Mouse (Mus musculus) olfactory bulb, adult 2 months (tissue): Measurements from ENCODE around the gene Gm7271. TPM values are rescaled to one million over a fixed set of nuclear protein-coding genes. Genes with fewer than 3 reads are reported as not detected.
A peak's percentile ranks its signal among the peaks of the same experiment; 100 is the strongest.

Experiments used
- H3K27ac ChIP-seq: fragments of 200-500 bp; 2 replicates; pipeline ENCODE4 v1.5.1; 2012; ENCODE audit warnings: low read depth, low read length; ENCODE audit not compliant: insufficient read depth
- H3K4me1 ChIP-seq: fragments of 200-500 bp; 2 replicates; pipeline ENCODE4 v1.6.1; 2012; ENCODE audit warnings: low read length; ENCODE audit not compliant: control insufficient read depth, insufficient read depth
- H3K4me3 ChIP-seq: fragments of 200-500 bp; 2 replicates; pipeline ENCODE4 v1.5.1; 2012; ENCODE audit warnings: mild to moderate bottlenecking, low read depth, low read length, moderate library complexity; ENCODE audit not compliant: insufficient read depth
- CTCF ChIP-seq: fragments of 200-500 bp; IDR thresholded peaks from 2 replicates; pipeline ENCODE4 v1.5.1; 2012; ENCODE audit warnings: low read depth, mild to moderate bottlenecking, low read length, moderate library complexity; ENCODE audit not compliant: insufficient read depth
- POLR2A ChIP-seq: fragments of 200-500 bp; IDR thresholded peaks from 2 replicates; pipeline ENCODE4 v1.6.1; 2012; ENCODE audit warnings: mild to moderate bottlenecking, low read depth, low read length, moderate library complexity; ENCODE audit not compliant: insufficient read depth
- WGBS: fragments of 180-500 bp; shearing (Covaris S2); methylation state at CpG from one replicate; pipeline ENCODE4 v1.1.7; 2018; 5-methylcytosine and 5-hydroxymethylcytosine counted together
- polyA plus RNA-seq: library from polyadenylated mRNA; stranded (reverse); fragments of >200 nt; gene quantifications from 2 replicates; pipeline ENCODE4 v1.2.4, GENCODE M21; 2012; ENCODE audit warnings: low replicate concordance; ENCODE audit not compliant: missing spikeins, insufficient read depth, insufficient read length

Gm7271 gene
- polyA plus RNA-seq, 1 experiment: not detected

- Histone ChIP-seq H3K27ac (no peak overlapping the region), H3K4me1 (no peaks in the 10 kb centered on the region), H3K4me3 (no peak overlapping the region)
- 24% methylated on average over 4 of the region's 4 CpGs for WGBS
- TF ChIP-seq POLR2A (no peak), CTCF (no peak)
Observed at GRCm38 (mm10) chr5:76525066-76525465, 41.2 kb downstream of the Gm7271 start.

- no peak overlapping the region for H3K27ac ChIP-seq
- 46% methylated on average over 2 of the region's 2 CpGs for WGBS
- H3K4me3 ChIP-seq: no peak overlapping the region
- no peak for TF ChIP-seq POLR2A
- TF ChIP-seq CTCF: no peak
- H3K4me1 ChIP-seq: no peaks in the 10 kb centered on the region
Observed at GRCm38 (mm10) chr5:76525829-76526228, 42.0 kb downstream of the Gm7271 start.

GRCm38 (mm10) chr5:76529040-76529703 is 45.3 kb downstream of the Gm7271 start, which contains the start of gene Exoc1:
TSS of gene Exoc1 (plus strand) at chr5:76529311.
- WGBS: under 1% methylated on average over 39 of the region's 39 CpGs
- H3K27ac ChIP-seq: no peak within 1 kb of the TSS
- H3K4me1 ChIP-seq: no peaks in the 10 kb centered on the region
- no peak for TF ChIP-seq CTCF
- H3K4me3 ChIP-seq: peak within 1 kb of the TSS; percentile 68

GRCm38 (mm10) chr5:76529704-76530066 is 45.8 kb downstream of the Gm7271 start:
- 5% methylated on average over 9 of the region's 9 CpGs for WGBS
- no peaks in the 10 kb centered on the region for H3K4me1 ChIP-seq
- no peak overlapping the region for H3K27ac ChIP-seq
- TF ChIP-seq CTCF: no peak
- TF ChIP-seq POLR2A: no peak
- H3K4me3 ChIP-seq: peak overlapping the region; percentile 68

- no peak overlapping the region for H3K27ac ChIP-seq
- 73% methylated on average over 6 of the region's 6 CpGs for WGBS
- no peak for TF ChIP-seq POLR2A
- no peak for TF ChIP-seq CTCF
- no peak overlapping the region for H3K4me3 ChIP-seq
- no peaks in the 10 kb centered on the region for H3K4me1 ChIP-seq
Observed at GRCm38 (mm10) chr5:76533186-76533585, 49.3 kb downstream of the Gm7271 start.

- H3K4me3 ChIP-seq: no peak overlapping the region
- no peak overlapping the region for H3K27ac ChIP-seq
- WGBS: 78% methylated on average over 1 of the region's 1 CpGs
- TF ChIP-seq POLR2A (no peak), CTCF (no peak)
- peaks cover 2% of the 10 kb centered on the region; the same call in 1 of the 2 replicates for H3K4me1 ChIP-seq
Observed at GRCm38 (mm10) chr5:76536231-76536630, 52.4 kb downstream of the Gm7271 start.

GRCm38 (mm10) chr5:76537578-76537977 is 53.7 kb downstream of the Gm7271 start:
- 94% methylated on average over 10 of the region's 10 CpGs for WGBS
- no peak overlapping the region for H3K4me3 ChIP-seq
- no peak overlapping the region for H3K27ac ChIP-seq
- H3K4me1 ChIP-seq: peaks cover 2% of the 10 kb centered on the region; the same call in 1 of the 2 replicates
- TF ChIP-seq CTCF (no peak), POLR2A (no peak)

GRCm38 (mm10) chr5:76540181-76540580 is 56.3 kb downstream of the Gm7271 start:
- H3K27ac ChIP-seq: peak overlapping the region; percentile 61
- WGBS: 11% methylated on average over 8 of the region's 8 CpGs
- TF ChIP-seq CTCF (no peak), POLR2A (no peak)
- H3K4me1 ChIP-seq: peaks cover 2% of the 10 kb centered on the region; the same call in 1 of the 2 replicates
- H3K4me3 ChIP-seq: no peak overlapping the region

- Histone ChIP-seq H3K4me1 (peaks cover 2% of the 10 kb centered on the region; the same call in 1 of the 2 replicates), H3K27ac (no peak overlapping the region), H3K4me3 (no peak overlapping the region)
- TF ChIP-seq POLR2A: no peak
- TF ChIP-seq CTCF: no peak
Observed at GRCm38 (mm10) chr5:76540842-76541241, 57.0 kb downstream of the Gm7271 start.
